Mouse (Mus musculus) lung, postnatal 25 days (tissue): ENCODE measurements around the gene Zc3h12a.
A peak's percentile ranks its signal among the peaks of the same experiment; 100 is the strongest.

Experiments used
- DNase-seq: peaks from one replicate; pipeline ENCODE4 v3.0.0; 2022; ENCODE audit warnings: low spot score

Gene Zc3h12a

DNA sequence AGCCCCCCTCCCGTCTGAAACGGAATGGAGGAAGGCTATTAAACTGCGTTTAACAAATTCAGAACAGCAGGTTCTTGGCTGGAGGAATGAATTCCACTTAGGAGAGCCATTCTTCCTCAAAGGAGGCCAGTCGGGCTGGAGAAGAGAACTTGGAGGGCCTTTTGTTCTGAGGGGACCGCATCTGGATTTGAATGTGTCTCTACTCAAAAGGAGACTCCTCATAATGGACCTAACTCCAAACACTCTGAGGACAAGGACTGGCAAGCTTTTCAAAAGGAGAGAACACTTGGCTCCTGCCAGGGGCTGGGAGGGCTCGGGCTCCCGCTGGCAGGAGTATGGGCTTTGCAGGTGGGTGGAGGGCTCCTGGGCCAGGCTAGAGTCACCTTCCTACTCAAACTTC lies 17.0 kb upstream of the Zc3h12a start:
- DNase-seq = no peak

DNA sequence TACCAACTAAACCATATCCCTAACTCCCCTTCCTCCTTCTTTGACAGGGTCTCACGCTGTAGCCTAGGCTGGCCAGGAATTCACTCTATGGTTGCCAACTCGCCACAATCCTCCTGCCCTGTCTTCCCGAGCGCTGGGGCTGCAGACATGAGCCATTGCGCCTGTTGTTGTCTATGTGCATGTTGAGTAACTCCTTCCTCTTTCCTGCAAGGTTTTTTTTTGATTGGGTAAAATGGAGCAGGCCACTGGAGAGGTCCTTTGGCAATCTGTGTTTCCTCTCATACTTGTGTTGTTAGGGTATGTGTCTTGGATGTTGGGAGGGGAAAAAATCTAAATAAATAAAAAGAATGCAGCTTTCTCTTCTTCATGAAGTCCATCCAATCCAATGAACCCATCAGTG lies 16.6 kb upstream of the Zc3h12a start:
- no peak for DNase-seq

DNA sequence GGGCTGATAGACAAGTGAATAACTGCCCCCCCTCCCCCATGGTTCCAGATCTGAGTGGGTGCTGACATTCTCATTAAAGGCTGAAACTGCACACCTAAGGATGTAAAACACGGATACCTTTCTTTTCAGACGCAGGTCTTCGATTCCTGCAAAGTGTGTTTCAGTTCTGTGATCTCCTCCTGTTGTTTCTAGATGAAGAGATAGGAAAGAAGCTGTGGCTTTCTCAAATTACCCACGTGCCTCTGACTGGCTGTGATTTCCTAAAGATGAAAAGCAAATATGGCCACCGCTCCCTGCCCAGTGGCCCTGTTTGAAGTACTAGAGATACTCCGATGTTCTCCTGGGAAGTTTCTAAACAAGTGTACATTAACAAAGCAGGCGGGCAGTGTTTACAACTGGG lies 10.7 kb upstream of the Zc3h12a start:
- DNase-seq = no peak

DNA sequence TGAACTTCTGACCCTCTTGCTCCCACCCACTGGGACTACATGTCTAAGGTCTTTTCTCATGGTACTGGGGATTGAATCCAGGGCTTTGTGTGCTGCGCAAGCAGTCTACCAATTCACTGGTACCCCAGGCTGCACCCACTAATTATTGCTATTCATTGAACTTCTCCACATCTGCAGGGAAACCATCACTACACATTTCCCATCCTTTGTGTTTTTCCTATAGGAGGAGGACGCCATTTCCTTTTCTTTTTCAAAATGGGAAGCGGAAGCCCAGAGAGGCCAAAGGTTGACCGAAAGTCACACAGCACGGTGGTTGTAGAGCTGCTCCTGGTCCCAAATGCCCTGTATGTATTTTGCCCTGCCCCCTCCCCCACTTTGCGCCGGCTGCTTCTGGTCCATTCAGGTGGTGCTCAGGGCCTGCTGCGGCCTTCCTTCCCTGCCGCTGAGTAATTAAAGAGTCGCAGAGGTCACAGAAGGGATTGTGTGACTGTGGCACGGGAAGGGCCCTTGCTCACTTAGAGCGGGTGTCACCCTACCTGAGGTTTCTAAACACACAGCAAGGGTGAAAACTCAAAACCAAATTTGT lies 8.8 kb upstream of the Zc3h12a start:
- no peak for DNase-seq

DNA sequence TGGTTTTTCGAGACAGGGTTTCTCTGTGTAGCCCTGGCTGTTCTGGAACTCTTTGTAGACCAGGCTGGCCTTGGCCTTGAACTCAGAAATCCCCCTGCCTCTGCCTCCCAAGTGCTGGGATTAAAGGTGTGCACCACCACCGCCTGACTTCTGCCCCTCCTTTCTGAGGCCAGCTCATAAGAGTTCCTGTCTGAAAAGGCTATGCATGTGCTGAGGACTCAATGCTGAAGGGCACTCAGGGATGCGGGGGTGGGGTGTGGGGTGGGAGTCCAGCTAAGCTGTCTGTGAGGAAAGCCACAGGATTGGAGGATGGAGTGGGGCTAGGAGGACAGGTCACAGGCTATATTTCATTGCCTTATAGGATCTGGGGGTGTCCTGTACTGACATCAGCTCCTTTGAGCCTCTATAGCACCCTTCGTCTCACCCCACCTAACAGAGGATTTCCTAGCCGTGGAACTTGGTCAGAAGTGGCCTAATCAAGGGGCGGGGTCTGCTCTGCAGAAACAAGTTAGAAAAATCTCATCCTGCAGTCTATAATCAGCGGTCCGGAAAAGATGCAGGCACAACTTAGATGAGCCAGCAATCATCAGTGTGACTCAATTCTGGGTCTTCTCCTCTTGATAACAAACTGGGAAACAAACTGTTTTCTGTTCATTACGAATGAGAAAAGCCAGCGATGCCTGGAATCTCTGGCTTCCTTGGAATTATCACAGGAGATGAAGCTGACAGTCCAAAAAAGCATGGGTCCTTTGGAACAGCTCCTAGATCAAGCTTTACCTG lies 7.6 kb upstream of the Zc3h12a start:
- DNase-seq = no peak

DNA sequence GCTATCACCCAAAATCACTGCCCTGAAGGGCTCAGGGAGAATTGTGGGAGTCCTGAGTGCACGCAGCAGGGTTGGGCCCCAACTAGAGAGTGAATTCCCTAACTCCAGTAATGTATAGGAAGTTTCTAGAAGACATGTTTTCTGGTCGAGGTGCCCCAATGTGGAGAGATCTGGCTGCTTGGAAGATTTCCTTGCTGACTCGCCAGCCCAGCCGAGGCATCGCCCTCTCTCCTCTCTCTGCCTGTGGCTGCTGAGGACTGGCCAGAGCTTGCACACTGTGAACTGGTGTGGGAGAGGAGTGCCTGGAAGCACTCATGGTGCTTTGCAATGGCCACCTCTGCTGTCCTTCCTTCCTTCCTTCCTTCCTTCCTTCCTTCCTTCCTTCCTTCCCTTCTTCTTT lies 7.0 kb upstream of the Zc3h12a start:
- no peak for DNase-seq

DNA sequence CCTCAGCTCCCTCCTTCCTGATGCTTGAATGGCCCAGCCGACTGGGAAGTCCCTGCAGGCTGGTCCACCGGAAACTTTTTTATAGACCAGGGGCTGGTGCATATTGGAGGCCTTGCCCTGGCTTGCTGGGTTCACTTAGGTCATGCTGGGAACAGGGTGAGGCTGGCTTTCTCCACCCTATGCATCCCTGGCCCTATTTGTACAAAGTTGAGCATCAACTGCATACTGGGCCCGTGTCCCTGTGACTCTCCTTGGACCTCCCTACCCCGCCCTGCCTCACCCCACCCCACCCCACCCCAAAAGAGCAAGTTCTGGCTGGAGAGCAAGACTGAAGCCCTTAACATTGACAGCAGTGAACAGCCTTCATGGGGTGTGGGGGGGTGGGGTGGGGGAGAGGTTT lies 6.6 kb upstream of the Zc3h12a start:
- no peak for DNase-seq

DNA sequence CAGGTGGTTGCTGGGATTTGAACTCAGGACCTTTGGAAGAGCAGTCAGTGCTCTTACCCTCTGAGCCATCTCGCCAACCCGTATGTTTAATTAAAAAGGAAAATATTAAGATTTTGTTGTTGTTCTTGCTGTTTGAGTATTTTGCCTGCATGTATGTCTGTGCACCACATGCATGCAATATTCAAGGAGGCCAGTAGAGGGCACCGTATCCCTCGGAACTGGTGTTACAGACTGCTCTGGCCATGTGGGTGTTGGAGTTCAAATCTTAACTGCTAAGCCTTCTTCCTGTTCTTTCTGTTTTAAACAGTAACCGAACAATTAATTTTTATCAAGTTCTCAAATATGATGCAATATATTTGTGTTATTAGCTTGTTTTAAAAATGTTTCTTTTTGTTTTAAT lies 4.8 kb upstream of the Zc3h12a start:
- peak; percentile 59 for DNase-seq

DNA sequence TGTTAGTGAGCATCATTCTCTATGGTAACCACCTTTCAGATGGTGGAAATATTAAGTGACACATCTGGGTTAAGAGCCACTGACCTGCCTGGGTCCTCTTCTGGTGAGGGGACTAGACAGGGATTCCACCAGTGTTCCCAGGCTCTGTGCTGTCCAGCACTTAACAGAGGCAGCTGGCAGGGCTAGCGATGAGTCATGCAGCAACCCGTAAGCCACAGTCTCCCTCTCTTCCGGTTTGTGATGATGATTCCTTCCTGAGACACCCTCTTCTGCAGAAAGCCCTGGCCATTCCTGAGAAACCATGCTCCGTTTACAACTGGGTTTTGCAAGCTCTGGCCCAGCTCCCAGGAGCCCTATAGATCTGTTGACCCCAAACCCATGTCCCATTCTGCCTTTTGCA lies 3.9 kb upstream of the Zc3h12a start:
- no peak for DNase-seq

DNA sequence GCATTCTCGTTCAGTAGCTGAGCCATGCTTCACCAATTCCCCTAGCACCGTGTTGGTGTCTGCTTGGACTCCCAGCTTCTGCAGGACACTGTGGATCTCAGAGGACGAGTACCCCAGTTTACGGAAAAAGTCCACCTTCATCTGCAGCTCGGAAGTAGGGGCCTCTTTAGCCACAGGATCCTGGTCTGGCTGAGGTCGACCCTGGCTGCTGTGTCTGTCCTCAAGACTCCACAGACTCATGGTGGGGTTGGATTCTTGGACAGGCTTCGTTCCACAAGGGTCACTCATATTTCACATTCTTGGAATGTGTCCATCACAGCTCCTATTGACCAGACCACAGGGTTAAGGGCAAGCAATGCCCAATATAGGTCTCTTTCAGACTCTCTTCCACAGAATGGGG lies 879 bp downstream of the Zc3h12a start:
- DNase-seq = no peak

DNA sequence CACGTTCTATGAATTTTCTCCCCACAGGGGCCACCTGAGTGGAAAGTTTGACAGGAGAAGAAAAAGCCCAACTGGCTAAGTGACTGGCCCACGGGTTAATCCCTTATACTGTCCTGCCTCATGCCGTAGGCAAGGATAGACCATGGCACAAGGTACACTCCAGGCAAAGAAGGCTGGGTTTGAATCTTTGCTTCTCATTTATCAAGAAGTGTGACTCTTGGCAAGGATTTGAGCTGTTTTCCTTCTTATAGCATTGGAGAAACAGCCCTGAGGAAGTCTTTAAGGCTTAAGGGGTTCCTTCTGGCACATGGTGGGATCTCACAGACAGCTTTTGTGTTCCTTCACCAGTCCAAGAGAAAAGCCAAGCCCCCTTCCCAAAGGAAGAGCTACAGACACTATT lies 1.5 kb downstream of the Zc3h12a start:
- no peak for DNase-seq

DNA sequence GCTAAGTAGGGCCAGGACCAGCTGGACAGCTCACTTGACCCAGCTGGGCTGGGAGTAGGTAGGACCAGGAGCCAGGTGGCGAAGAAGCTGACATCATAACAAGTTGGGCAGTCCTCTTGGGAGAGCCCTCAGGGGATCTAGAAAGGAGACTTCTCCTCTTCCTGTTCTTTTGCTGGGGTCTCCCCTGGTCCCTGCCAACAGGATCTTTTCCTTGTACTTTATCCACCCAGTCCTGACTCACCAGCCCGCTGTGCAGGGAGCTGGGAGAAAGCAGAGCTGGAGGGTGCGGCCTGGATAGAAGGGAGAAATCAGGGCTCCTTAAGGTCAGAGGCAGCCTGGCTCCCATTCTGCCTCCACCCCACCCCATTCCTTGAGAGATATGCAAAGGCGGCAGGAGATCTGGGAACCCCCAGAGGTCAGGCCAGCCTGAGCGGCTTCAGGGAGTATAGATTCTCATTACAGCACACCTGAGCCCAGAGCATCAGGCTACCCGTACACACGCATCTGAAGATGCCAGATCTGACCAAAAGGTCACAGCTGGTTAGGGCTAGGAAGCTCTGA lies 2.2 kb downstream of the Zc3h12a start:
- DNase-seq = no peak

DNA sequence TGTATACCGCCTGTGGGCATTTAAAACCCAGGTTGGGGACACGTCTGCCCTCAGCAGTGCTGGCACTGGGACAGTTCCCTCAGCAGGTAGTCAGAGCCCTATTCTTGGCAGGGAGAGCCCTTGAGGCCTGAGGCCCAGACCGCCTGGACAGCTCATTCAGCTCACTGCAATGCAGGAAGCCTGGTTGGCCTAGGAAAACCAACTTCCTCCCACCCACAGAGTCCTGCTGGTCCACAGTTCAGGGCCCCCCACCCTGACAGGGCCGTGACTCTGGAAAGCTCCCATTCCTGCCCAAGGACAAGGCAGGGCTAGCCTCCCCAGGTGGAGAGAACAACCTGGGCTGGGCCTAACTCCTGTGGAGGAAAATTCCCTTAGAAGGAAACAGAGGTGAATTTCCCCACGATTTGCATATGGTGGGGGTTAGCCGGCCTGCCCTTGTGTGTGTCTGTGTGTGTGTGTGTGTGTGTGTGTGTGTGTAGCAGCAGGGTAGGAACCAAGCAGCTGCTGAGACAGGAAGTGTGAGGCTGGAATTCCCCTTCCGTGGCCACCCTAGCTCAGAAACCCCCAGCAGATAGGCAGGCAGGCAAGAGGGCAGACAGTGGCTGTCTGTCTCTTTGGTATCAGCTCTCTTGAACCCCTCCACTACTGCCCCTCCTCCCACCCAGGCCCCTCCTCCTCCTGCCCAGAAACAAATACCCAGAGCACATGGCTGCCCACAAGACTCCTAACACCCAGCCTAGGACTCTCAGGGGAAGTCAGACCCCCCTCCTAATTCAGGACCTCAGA lies 3.0 kb downstream of the Zc3h12a start:
- DNase-seq = peak; percentile 66

DNA sequence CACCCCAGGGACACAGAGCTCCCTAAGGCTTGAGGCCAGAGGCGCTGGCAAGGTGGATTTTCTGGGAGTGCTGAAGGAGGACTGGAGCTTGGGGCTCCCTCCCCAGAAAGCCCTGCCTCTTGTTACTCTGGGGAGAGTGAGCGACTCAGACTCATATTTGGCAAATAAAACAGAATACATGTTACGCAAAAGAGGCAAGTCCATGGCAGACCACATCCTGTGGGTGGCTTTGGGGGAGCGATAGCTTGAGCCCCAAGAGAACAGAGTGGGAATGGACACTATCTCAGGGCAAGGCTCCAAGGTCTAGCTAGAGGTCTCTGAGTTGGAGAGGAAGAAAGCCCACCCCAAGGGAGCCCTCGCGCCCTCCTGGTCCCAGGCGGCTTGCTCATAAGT lies 4.4 kb downstream of the Zc3h12a start:
- peak; percentile 31 for DNase-seq

DNA sequence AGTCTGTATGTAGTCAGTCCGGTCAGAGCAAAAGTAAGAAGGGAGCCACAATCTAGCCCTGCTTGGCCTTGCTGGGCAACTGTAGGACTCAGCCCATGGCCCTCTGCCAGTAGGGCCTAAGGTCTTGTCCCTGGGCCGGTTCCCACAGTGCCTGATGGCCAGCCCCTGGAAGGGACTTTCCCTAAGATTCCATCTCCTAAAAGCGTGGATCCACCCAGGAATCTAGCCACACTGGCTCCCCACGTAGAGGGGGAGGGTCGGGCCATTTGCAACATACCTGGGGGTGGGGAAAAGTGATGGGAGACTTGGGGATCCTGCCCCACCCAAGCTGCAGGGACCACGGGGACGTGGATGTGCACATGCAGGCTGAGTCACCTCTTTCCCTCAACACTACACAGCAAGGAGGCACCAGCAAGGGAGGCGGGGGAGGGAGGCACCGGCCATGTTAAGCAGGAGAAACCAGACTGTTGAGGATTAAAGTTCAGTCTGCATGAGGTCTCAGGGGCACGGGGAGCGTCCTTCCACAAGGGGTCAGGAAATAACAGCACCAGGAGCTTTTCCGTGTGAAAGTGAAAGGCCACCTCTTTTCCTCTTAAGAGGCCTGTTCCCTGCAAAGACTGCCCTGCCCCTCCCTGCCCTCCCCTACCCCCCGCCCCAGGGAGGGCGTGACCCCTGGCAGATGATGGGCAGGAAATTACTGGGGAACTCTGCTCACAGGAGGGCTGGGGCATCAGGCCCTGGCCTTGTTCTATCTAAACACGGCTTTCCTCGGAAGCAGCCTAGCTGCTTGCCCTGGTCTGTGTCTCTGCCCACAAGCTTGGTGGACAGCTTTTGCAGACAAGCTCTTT lies 5.0 kb downstream of the Zc3h12a start:
- peak; percentile 69 for DNase-seq

DNA sequence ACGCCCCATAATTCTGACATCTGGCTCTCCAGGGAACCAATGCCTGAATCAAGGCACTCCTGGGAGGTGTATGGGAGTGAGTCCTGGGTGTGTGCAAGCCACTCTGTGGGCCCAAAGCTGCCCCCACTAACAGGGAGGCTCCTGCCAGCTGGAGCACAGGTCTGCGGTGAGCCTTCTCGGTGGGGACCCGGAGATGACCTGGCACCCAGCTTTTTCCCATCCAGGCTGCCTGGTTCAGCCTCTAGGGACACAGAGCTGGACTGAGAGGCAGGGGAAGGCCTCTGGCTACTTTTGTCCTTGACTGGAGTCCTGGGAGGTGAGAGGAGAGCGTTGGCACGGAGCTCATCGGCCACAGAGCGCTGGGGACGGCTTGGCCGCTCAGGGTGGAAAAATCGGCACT lies 7.9 kb downstream of the Zc3h12a start:
- DNase-seq = no peak

DNA sequence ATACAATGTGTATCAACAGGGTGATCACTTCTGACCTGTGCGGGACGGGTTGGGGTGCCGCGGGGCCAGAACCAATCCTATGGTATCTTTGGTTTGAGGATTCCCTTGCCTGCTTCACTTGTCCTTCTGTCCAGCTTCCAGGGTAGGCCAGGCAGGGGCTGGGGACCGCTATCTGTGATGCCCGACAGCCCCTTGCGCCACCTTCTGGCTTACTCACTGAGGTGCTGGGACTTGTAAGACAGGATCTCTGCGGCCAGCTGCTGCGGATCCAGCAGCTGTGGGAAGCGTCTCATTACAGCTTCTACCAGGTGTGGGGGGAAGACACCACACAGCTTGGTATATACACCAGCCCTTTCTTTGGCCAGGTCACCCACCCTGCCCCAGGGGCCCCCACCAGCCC lies 8.6 kb downstream of the Zc3h12a start:
- no peak for DNase-seq

DNA sequence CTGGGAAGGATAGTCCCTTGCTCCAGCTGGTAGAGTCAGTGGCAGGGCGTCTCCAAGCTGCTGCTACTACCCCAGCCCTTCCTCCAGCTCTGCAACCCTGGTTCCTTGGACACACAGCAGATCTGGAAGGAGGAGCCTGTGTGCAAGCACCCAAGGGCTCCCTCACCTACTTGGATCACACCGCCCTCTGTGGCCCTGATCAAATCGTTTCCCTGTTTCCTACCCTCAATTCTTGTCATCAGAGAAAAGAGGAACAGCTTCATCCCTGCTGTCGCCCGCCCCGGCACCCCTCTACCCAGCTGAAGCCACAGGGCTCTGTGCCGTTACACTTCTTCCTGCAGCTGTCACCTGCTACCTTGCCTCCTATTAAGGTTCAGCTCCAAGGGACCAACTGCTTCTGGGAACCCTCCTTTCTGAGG lies 9.7 kb downstream of the Zc3h12a start:
- DNase-seq = no peak

DNA sequence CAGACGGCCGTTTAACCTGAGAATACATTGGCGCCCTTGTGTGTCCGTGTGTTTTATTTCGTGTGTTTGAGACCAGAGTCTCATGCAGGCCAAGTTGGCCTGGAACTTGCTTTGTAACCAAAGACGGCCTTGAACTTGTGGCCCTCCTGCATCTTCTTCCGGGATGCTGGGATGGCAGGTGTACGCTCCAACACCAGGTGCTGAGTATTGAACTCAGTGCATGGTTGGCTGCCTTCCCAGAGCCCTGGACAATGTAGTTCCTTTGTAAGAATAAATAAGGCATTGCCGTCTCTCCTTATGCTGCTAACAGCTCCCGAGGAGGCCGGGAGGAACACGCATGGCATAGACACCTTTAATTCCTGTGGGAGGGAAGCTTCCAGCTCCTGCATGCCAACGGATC lies 10.7 kb downstream of the Zc3h12a start:
- DNase-seq = no peak

DNA sequence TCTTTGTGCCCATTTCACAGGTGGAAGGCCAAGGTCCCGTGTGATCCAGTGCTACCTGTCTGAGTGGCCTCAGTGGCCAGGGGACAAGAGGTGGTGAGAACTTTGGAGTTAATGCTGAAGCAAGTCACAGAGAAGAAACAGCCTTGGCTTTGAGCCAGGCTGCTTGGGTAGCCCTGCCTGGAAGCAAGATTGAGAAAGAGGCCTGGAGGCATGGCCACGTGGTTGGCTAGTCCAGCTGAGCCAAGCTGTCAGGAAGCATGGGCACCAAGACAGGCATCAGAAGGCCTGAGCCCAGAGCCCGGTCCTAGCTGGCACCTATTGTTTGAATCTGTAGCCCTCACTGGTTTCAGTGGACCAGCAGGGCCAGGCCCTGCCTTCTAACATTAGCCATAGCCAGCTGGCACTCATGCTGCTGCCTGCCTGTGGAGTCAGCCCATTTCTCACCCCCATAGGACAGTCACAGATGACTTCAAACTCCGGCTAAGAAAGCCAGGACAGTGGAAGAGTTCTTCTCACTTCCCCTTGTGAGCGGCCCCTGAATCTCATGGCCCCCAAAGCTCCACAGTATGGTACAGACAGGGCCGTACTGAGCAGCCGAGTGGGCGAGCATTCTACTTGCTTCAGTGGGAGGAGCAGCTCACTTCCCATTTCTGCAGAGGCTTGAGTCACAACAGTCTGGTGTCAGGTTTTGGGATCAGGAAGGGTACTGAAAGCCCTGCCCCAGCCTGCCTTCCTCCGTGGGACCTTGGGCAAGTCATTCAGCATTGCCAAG lies 11.4 kb downstream of the Zc3h12a start:
- DNase-seq = peak; percentile 81

DNA sequence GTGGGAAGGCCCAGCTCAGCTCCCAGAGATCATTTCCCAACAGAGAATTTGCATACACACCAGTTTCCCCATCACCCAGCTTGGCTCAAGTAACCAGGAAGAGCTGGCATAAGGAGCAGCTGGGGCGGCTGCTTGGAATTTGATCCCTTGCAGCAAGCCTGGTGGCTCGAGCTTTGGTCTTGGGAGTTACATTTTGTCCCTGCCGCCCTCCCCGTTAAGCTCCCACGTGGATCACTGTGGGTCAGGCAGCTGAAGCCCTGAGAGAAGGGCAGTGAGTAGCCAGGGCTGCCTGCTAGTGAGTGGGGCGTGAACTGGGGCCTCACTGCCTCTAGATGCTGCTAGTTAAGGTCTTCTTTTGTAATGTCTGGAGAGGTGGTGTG lies 11.9 kb downstream of the Zc3h12a start:
- DNase-seq = peak; percentile 67
